Mouse (Mus musculus) thymus, postnatal 14 days (tissue): ENCODE data around the gene Mst1.

ENCODE experiments used
- DNase-seq: peaks from one replicate; pipeline ENCODE4 v3.0.0; 2021

Mst1 gene

GRCm38 (mm10) chr9:108104766-108105548 is 24.7 kb downstream of the Mst1 start:
- peak; percentile 36 for DNase-seq

GRCm38 (mm10) chr9:108105549-108105863 is 25.3 kb downstream of the Mst1 start:
- no peak for DNase-seq

- no peak for DNase-seq
Measured at GRCm38 (mm10) chr9:108106090-108106489, 25.9 kb downstream of the Mst1 start.

GRCm38 (mm10) chr9:108107867-108108266 is 27.6 kb downstream of the Mst1 start:
- DNase-seq = no peak

- no peak for DNase-seq
Measured at GRCm38 (mm10) chr9:108110160-108110559, 29.9 kb downstream of the Mst1 start.

GRCm38 (mm10) chr9:108111101-108111592 is 30.9 kb downstream of the Mst1 start:
- DNase-seq = peak; percentile 34

GRCm38 (mm10) chr9:108111593-108112121 is 31.4 kb downstream of the Mst1 start:
- no peak for DNase-seq

GRCm38 (mm10) chr9:108112719-108113340 is 32.6 kb downstream of the Mst1 start:
- no peak for DNase-seq

GRCm38 (mm10) chr9:108115290-108116077 is 35.2 kb downstream of the Mst1 start:
- DNase-seq = no peak

GRCm38 (mm10) chr9:108117143-108117542 is 36.9 kb downstream of the Mst1 start:
- DNase-seq = no peak

- no peak for DNase-seq
Measured at GRCm38 (mm10) chr9:108119891-108120411, 39.7 kb downstream of the Mst1 start.

- DNase-seq = no peak
Measured at GRCm38 (mm10) chr9:108120671-108121070, 40.4 kb downstream of the Mst1 start.

- no peak for DNase-seq
Measured at GRCm38 (mm10) chr9:108121170-108121969, 41.1 kb downstream of the Mst1 start.

- DNase-seq = no peak
Measured at GRCm38 (mm10) chr9:108123916-108124315, 43.7 kb downstream of the Mst1 start.

- no peak for DNase-seq
Measured at GRCm38 (mm10) chr9:108125731-108126130, 45.5 kb downstream of the Mst1 start.

- DNase-seq = no peak
Measured at GRCm38 (mm10) chr9:108126436-108127180, 46.4 kb downstream of the Mst1 start.

GRCm38 (mm10) chr9:108128248-108128647 is 48.0 kb downstream of the Mst1 start:
- DNase-seq = no peak

- no peak for DNase-seq
Measured at GRCm38 (mm10) chr9:108129042-108129948, 49.1 kb downstream of the Mst1 start.

GRCm38 (mm10) chr9:108131502-108131901 is 51.3 kb downstream of the Mst1 start:
- no peak for DNase-seq

- DNase-seq = no peak
Measured at GRCm38 (mm10) chr9:108132373-108132772, 52.1 kb downstream of the Mst1 start.
